Mouse (Mus musculus) forebrain, embryonic 11.5 days (tissue): Measurements from ENCODE around the gene Riok2. TPM values are rescaled to one million over a fixed set of nuclear protein-coding genes. Genes with fewer than 3 reads are reported as not detected.

Experiments used
- ATAC-seq: fragments of 200-750 bp; cut with Nextera tagmentation; replicated peaks from 2 replicates; pipeline ENCODE4 v1.8.0; 2017; ENCODE audit warnings: moderate TSS enrichment; ENCODE audit not compliant: low FRiP score
- DNase-seq: peaks from one replicate; pipeline ENCODE4 v3.0.0-alpha.2; 2017; ENCODE audit warnings: low spot score
- H3K27ac ChIP-seq: fragments of 300-500 bp; sonication (generic); 2 replicates; pipeline ENCODE4 v1.5.1; 2014; ENCODE audit warnings: low read depth, low read length
- H3K27me3 ChIP-seq: fragments of 300-500 bp; sonication (generic); 2 replicates; pipeline ENCODE4 v1.6.1; 2014; ENCODE audit warnings: mild to moderate bottlenecking, low read length, mixed read lengths; ENCODE audit not compliant: control insufficient read depth, insufficient read depth
- H3K36me3 ChIP-seq: fragments of 300-500 bp; sonication (generic); 2 replicates; pipeline ENCODE4 v1.6.1; 2014; ENCODE audit warnings: mild to moderate bottlenecking, low read length, moderate library complexity, mixed read lengths; ENCODE audit not compliant: control insufficient read depth, insufficient read depth
- H3K4me1 ChIP-seq: fragments of 300-500 bp; sonication (generic); replicated peaks from 2 replicates; pipeline ENCODE4 v1.6.1; 2014; ENCODE audit warnings: low read length, mixed read lengths; ENCODE audit not compliant: control insufficient read depth, insufficient read depth
- H3K4me2 ChIP-seq: fragments of 300-500 bp; sonication (generic); 2 replicates; pipeline ENCODE4 v1.6.1; 2014; ENCODE audit warnings: low read depth, mild to moderate bottlenecking, low read length, moderate library complexity, mixed read lengths; ENCODE audit not compliant: severe bottlenecking
- H3K4me3 ChIP-seq: fragments of 300-500 bp; sonication (generic); 2 replicates; pipeline ENCODE4 v1.5.1; 2014; ENCODE audit warnings: low read depth, low read length
- H3K9ac ChIP-seq: fragments of 300-500 bp; sonication (generic); 2 replicates; pipeline ENCODE4 v1.6.1; 2014; ENCODE audit warnings: low read length
- H3K9me3 ChIP-seq: fragments of 300-500 bp; sonication (generic); 2 replicates; pipeline ENCODE4 v1.6.1; 2016; ENCODE audit warnings: low read length, mixed read lengths; ENCODE audit not compliant: control insufficient read depth
- WGBS: fragments of 180-500 bp; shearing (Covaris S2); extraction: QIAGEN DNeasy Blood & Tissue Kit; methylation state at CpG from one replicate; pipeline ENCODE4 v1.1.7; 2014; 5-methylcytosine and 5-hydroxymethylcytosine counted together
- polyA plus RNA-seq: library from polyadenylated mRNA; unstranded; fragments of >200 nt; fragmentation: Nextera tagmentation; extraction: Ambion mirVana; gene quantifications from 2 replicates; pipeline ENCODE4 v1.2.1, GENCODE M21; 2014

Riok2 gene
- polyA plus RNA-seq, 1 experiment from 2014 or later = 29.6 TPM

DNA sequence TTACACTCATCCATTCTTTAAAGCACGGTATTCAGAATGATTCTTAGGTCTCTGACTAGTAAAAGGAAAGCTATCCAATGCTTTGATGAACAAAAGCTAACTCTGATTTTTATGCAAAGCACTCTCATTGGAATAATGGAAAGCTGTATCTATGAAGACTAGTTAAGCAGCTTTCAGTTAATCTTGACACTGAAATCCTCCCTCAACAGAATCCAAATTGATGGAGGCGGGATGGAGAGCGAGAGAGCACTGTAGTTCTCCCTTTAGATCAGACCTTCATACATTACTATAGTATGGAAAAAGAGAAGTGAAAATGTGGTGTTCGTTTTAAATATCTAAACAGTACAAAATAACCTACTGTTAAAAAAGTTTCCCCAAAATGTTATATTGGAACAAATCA lies 59.6 kb downstream of the Riok2 start:
- Histone ChIP-seq H3K4me2 (no peak overlapping the region), H3K9ac (no peak overlapping the region), H3K4me3 (no peak overlapping the region), H3K27ac (no peak overlapping the region), H3K9me3 (no peaks in the 10 kb centered on the region), H3K36me3 (no peaks in the 10 kb centered on the region), H3K27me3 (no peaks in the 10 kb centered on the region), H3K4me1 (no peaks in the 10 kb centered on the region; the same call in 1 of the 2 replicates)
- WGBS = 61% methylated on average over 4 of the region's 4 CpGs
- ATAC-seq (no peak), DNase-seq (no peak)

DNA sequence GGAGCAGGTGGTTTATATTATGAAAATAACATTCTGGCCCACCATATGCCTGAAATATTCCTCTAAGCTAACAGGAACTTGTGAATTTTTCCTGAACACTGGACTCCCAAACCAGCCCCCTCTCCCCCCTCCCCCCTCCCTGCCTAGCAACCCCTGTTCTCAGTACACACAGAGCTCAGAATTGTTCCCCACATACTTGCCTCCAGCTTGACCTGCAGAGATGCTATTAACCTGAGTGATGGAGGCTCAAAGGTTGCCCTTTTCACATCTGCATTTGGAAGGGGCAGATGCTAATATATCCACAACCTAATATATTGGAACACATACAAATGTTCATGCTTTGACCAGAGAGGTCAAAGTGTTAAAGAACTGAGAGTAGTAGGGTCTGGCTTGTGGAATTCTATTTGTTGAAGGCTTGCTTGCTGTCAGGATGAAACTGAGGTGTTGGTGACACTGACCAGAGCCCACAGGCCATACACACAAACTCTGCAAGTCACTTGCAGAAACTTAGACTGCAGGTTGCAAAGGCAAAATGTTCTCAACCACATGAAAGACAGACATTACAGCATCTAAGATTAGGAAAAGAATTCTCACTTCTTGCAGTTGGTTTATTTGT lies 64.6 kb downstream of the Riok2 start:
- Histone ChIP-seq H3K9ac (no peak overlapping the region), H3K9me3 (no peaks in the 10 kb centered on the region), H3K4me1 (peaks cover 5% of the 10 kb centered on the region; the same call in 1 of the 2 replicates), H3K27me3 (no peaks in the 10 kb centered on the region), H3K4me2 (no peak overlapping the region), H3K27ac (no peak overlapping the region), H3K4me3 (no peak overlapping the region), H3K36me3 (no peaks in the 10 kb centered on the region)
- DNase-seq (no peak), ATAC-seq (no peak)

DNA sequence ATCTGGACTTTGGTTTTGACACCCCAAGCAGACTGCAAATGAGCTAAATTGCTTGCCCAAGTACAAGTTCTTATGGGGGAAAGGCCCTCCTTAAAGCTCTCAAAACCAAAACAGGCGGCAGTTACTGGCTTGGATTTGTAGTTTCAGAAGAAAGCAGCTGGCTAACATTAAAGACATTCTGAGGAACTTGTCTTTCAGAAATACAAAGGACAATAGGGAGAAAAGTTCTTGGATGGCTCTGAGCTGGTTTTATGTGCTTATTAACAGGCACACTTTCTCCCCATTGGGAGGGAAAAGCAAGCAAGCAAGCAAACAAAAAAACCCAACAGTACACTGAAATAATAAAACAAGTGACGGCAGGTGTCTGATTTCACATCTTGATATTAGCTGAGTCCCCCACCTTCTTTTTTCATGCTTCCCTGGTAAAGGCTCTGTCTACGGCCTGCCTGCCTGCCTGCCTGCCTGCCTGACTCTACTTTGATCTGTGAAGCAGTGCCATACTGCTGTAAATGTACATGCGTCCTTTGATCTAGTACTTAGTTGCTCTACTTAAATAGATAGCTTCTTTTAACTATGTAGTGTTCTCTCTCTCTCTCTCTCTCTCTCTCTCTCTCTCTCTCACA lies 67.9 kb downstream of the Riok2 start:
- WGBS = 25% methylated on average over 4 of the region's 4 CpGs

DNA sequence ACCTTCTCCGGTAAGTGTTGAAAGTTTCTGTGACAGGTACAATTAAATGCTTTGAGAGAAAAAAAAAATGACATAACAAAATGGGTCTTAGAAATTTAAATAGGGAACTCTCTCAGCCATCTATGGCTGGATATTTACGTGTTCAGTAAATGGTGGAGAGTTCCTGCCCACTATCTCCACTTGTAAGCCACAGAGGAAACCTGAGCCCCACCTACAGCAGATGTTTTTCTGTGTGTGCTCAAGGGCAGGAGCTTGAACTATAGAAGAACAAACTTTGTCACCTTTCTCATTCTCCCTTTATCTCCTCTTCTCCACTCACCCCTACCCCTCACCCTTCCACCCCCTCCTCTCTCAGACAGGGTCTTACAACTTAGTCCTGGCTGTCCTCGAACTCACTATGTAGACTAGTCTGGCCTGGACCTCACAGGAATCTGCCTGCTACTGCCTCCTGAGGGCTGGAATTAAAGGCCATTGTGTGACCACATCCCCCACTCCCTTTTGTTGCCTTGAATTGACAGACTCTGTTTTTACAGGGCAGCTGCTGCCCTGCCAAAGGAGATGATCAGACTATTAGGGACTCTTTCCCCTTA lies 70.3 kb downstream of the Riok2 start:
- ATAC-seq (no peak), DNase-seq (no peak)
- 87% methylated on average over 3 of the region's 3 CpGs for WGBS
- Histone ChIP-seq H3K4me3 (no peak overlapping the region), H3K9me3 (no peaks in the 10 kb centered on the region), H3K27ac (no peak overlapping the region), H3K27me3 (no peaks in the 10 kb centered on the region), H3K4me1 (peaks cover 7% of the 10 kb centered on the region; the same call in 1 of the 2 replicates), H3K9ac (no peak overlapping the region), H3K4me2 (no peak overlapping the region), H3K36me3 (no peaks in the 10 kb centered on the region; the same call in 1 of the 2 replicates)

More for the DNA sequence above, 67.9 kb downstream of the Riok2 start:
- ATAC-seq = peak; percentile 58; the same call in 1 of the 2 replicates
- H3K27ac ChIP-seq = peak overlapping the region; percentile 62
- H3K4me3 ChIP-seq = no peak overlapping the region
- H3K27me3 ChIP-seq = no peaks in the 10 kb centered on the region
- H3K9ac ChIP-seq = 0 out of 2 replicates have a peak overlapping the region, but pooled peaks have one; percentile 20
- no peak overlapping the region for H3K4me2 ChIP-seq
- no peak for DNase-seq
- H3K4me1 ChIP-seq = peaks cover 5% of the 10 kb centered on the region; the same call in 1 of the 2 replicates
- H3K36me3 ChIP-seq = no peaks in the 10 kb centered on the region; the same call in 1 of the 2 replicates
- no peaks in the 10 kb centered on the region for H3K9me3 ChIP-seq

Other genes with a start within 250 kb of the Riok2 start
- gene Lix1, start 28.4 kb downstream of the Riok2 start, polyA plus RNA-seq = 89.3 and 106 TPM in 2 replicates